Mouse (Mus musculus) MEL (cell line): Measurements from ENCODE around the gene Prr19.

ENCODE experiments used
- CHD1 ChIP-seq: IDR thresholded peaks from 2 replicates; pipeline ENCODE4 v1.6.1; 2012; ENCODE audit warnings: low read depth, mild to moderate bottlenecking, inconsistent platforms, low read length, improper control_type of control experiment
- CTCF ChIP-seq, 3 experiments: IDR thresholded peaks in 2 of 3; conservative IDR thresholded peaks in 1 of 3; 2 replicates each; pipeline ENCODE4 v1.5.1; 2011 to 2012; ENCODE audit warnings: low read length in 3 of 3, low read depth in 2 of 3, mild to moderate bottlenecking in 2 of 3, improper control_type of control experiment in 1 of 3, inconsistent platforms in 1 of 3, mixed read lengths in 1 of 3, moderate library complexity in 1 of 3; ENCODE audit not compliant: control insufficient read depth in 1 of 3, insufficient read depth in 1 of 3, poor library complexity in 1 of 3, severe bottlenecking in 1 of 3
- ELF1 ChIP-seq: IDR thresholded peaks from 2 replicates; pipeline ENCODE4 v1.6.1; 2014; ENCODE audit warnings: low read depth, mild to moderate bottlenecking, inconsistent platforms, low read length, improper control_type of control experiment, moderate library complexity
- EP300 ChIP-seq, 2 experiments: IDR thresholded peaks; 2 replicates each; pipeline ENCODE4 v1.6.1; 2011; ENCODE audit warnings: improper control_type of control experiment in 2 of 2, low read length in 2 of 2, low read depth in 1 of 2, mild to moderate bottlenecking in 1 of 2
- ETS1 ChIP-seq: IDR thresholded peaks from 2 replicates; pipeline ENCODE4 v1.6.1; 2012; ENCODE audit warnings: low read depth, mild to moderate bottlenecking, inconsistent platforms, low read length, improper control_type of control experiment, moderate library complexity
- GATA1 ChIP-seq: IDR thresholded peaks from 2 replicates; pipeline ENCODE4 v1.6.1; 2011; ENCODE audit warnings: low read depth, low read length, improper control_type of control experiment
- HCFC1 ChIP-seq: IDR thresholded peaks from 2 replicates; pipeline ENCODE4 v1.6.1; 2012; ENCODE audit warnings: low read depth, mild to moderate bottlenecking, inconsistent platforms, low read length, improper control_type of control experiment, moderate library complexity
- MYB ChIP-seq: IDR thresholded peaks from 2 replicates; pipeline ENCODE4 v1.6.1; 2011; ENCODE audit warnings: mild to moderate bottlenecking, low read depth, low read length, improper control_type of control experiment
- POLR2A ChIP-seq, 2 experiments: IDR thresholded peaks; 2 replicates each; pipeline ENCODE4 v1.6.1; 2011 to 2012; ENCODE audit warnings: low read length in 2 of 2, mild to moderate bottlenecking in 2 of 2, control low read depth in 1 of 2, improper control_type of control experiment in 1 of 2, low read depth in 1 of 2, moderate library complexity in 1 of 2; ENCODE audit not compliant: control insufficient read depth in 1 of 2, insufficient read depth in 1 of 2, poor library complexity in 1 of 2
- RAD21 ChIP-seq: IDR thresholded peaks from 2 replicates; pipeline ENCODE4 v1.6.1; 2011; ENCODE audit warnings: mild to moderate bottlenecking, low read depth, low read length, improper control_type of control experiment
- SMC3 ChIP-seq: IDR thresholded peaks from 2 replicates; pipeline ENCODE4 v1.6.1; 2011; ENCODE audit warnings: low read depth, low read length, improper control_type of control experiment
- TBP ChIP-seq: IDR thresholded peaks from 2 replicates; pipeline ENCODE4 v1.8.0; 2011; ENCODE audit warnings: low read depth, low read length, improper control_type of control experiment
- ZNF384 ChIP-seq: IDR thresholded peaks from 2 replicates; pipeline ENCODE4 v1.6.1; 2012; ENCODE audit warnings: low read depth, mild to moderate bottlenecking, inconsistent platforms, low read length, improper control_type of control experiment

GRCm38 (mm10) chr7:25322058-25322484, 20.9 kb downstream of the Prr19 start:
- no peak for TF ChIP-seq POLR2A (IDR thresholded peaks at IDR 0.05; ENCODE audit: control insufficient read depth in 1 of 2, insufficient read depth in 1 of 2, low read depth in 1 of 2, low read length in 2 of 2, poor library complexity in 1 of 2)
- TF ChIP-seq ZNF384 = no peak
- TF ChIP-seq CTCF (IDR thresholded peaks at IDR 0.05 in 2 of 3, conservative IDR thresholded peaks at IDR 0.05 in 1 of 3; ENCODE audit: control insufficient read depth in 1 of 3, insufficient read depth in 1 of 3, low read depth in 2 of 3, low read length in 3 of 3, poor library complexity in 1 of 3, severe bottlenecking in 1 of 3) = no peak
- no peak for TF ChIP-seq CHD1
- no peak for TF ChIP-seq SMC3
- no peak for TF ChIP-seq GATA1
- TF ChIP-seq TBP = no peak
- TF ChIP-seq ETS1 = no peak
- no peak for TF ChIP-seq EP300 (IDR thresholded peaks at IDR 0.05; ENCODE audit: low read depth in 1 of 2, low read length in 2 of 2)
- no peak for TF ChIP-seq ELF1
- no peak for TF ChIP-seq HCFC1
- no peak for TF ChIP-seq MYB
- TF ChIP-seq RAD21 = no peak
